Mouse (Mus musculus): ENCODE measurements around the gene Msgn1. TPM values are rescaled to one million over a fixed set of nuclear protein-coding genes. Genes with fewer than 3 reads are reported as not detected.

Gene Msgn1
- polyA plus RNA-seq (2014; fragmentation: Nextera tagmentation; extraction: Ambion mirVana): not detected in 2 replicates

DNA sequence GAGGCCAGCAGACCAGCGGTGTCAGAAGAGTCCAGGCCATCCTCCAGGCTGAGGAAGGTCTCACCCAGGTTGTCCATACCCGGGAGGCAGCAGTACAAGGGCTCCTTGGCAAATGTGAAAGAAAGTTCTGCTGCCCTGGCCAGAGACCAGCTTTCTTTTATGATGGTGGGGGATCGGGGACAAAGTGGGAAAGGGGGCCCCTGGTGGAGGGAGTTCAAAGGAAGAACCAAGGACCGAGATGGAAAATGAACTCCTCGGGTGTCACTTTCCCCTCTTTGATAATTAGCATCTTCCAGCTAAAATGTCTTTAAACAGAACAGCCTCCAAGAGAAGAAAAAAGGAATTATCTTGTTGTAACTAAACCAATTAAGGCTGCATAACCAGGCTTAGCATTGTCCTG lies at the start of gene Msgn1:
Gene Msgn1, minus strand, starts transcription at position 101 of the 400 bp plus-strand sequence.
- H3K27me3 ChIP-seq (replicated peaks; ENCODE audit: control insufficient read depth, insufficient read depth, low read length): no peaks in the 10 kb centered on the region
- no peak for DNase-seq (ENCODE audit: low spot score)
- H3K4me2 ChIP-seq (ENCODE audit: low read length): no peak within 1 kb of the TSS
- H3K4me1 ChIP-seq (ENCODE audit: control insufficient read depth, insufficient read depth, low read length): peaks cover 4% of the 10 kb centered on the region; the same call in 1 of the 2 replicates
- WGBS: 22% methylated on average over 5 of the region's 5 CpGs
- no peak within 1 kb of the TSS for H3K4me3 ChIP-seq (ENCODE audit: low read depth, low read length)
- no peak within 1 kb of the TSS for H3K27ac ChIP-seq (ENCODE audit: low read depth, low read length)
- 0 out of 2 replicates have a peak, but pooled peaks have one; percentile 15 for ATAC-seq
- no peaks in the 10 kb centered on the region for H3K9me3 ChIP-seq (replicated peaks; ENCODE audit: control insufficient read depth, low read length)
- no peaks in the 10 kb centered on the region for H3K36me3 ChIP-seq (ENCODE audit: control insufficient read depth, insufficient read depth, low read length)
- H3K9ac ChIP-seq (ENCODE audit: low read length): no peak within 1 kb of the TSS

DNA sequence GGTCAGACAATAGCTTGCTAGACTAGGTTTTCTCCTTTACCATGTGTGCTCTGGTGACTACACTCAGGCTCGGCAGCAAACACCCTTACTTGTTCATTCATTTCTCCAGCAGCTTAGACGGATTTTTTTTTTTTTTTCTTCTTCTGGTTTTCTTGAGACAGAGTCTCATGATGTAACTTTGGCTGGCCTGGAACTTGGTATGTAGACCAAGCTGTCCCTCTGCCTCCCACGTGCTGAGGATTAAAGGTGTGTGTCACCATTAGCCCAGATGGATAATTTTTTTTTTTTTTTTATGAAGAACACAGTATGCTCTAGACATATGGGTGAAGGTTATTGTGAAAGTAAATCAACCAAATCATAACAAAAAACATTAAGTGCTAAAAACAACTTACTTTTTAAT lies 41.5 kb upstream of the Msgn1 start:
- DNase-seq (ENCODE audit: low spot score) (no peak), ATAC-seq (no peak)
- H3K9ac ChIP-seq (ENCODE audit: low read length): no peak overlapping the region
- no peak overlapping the region for H3K27ac ChIP-seq (ENCODE audit: low read depth, low read length)
- H3K4me1 ChIP-seq (ENCODE audit: control insufficient read depth, insufficient read depth, low read length): no peaks in the 10 kb centered on the region
- H3K4me2 ChIP-seq (ENCODE audit: low read length): no peak overlapping the region
- peaks cover 7% of the 10 kb centered on the region for H3K36me3 ChIP-seq (ENCODE audit: control insufficient read depth, insufficient read depth, low read length)
- no peaks in the 10 kb centered on the region for H3K27me3 ChIP-seq (replicated peaks; ENCODE audit: control insufficient read depth, insufficient read depth, low read length)
- 77% methylated on average over 3 of the region's 3 CpGs for WGBS
- H3K4me3 ChIP-seq (ENCODE audit: low read depth, low read length): no peak overlapping the region
- no peaks in the 10 kb centered on the region for H3K9me3 ChIP-seq (replicated peaks; ENCODE audit: control insufficient read depth, low read length)

DNA sequence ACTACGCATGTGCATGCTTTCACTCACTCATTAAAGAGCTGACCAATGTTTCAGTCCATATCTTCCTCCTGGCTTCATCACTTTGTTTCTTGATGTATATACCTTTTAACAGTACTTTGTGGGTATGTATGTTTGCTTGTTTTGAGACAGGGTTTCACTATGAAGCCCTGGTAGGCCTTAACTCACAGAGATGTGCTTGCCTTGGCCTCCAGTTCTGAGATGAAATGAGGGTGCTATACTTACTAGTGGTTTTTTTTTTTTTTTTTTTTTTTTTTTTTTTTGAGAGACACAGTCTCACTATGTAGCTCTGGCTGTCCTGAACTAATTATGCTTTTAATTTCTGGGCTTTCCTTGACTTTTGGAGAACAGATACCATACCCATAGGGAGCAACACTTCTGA lies 38.7 kb upstream of the Msgn1 start:
- no peak overlapping the region for H3K4me2 ChIP-seq (ENCODE audit: low read length)
- ATAC-seq: no peak
- no peaks in the 10 kb centered on the region for H3K27me3 ChIP-seq (replicated peaks; ENCODE audit: control insufficient read depth, insufficient read depth, low read length)
- H3K4me3 ChIP-seq (ENCODE audit: low read depth, low read length): no peak overlapping the region
- H3K4me1 ChIP-seq (ENCODE audit: control insufficient read depth, insufficient read depth, low read length): no peaks in the 10 kb centered on the region
- no peaks in the 10 kb centered on the region for H3K9me3 ChIP-seq (replicated peaks; ENCODE audit: control insufficient read depth, low read length)
- no peak overlapping the region for H3K9ac ChIP-seq (ENCODE audit: low read length)
- peaks cover 12% of the 10 kb centered on the region for H3K36me3 ChIP-seq (ENCODE audit: control insufficient read depth, insufficient read depth, low read length)
- DNase-seq (ENCODE audit: low spot score): no peak
- WGBS: 95% methylated on average over 1 of the region's 1 CpGs
- no peak overlapping the region for H3K27ac ChIP-seq (ENCODE audit: low read depth, low read length)

DNA sequence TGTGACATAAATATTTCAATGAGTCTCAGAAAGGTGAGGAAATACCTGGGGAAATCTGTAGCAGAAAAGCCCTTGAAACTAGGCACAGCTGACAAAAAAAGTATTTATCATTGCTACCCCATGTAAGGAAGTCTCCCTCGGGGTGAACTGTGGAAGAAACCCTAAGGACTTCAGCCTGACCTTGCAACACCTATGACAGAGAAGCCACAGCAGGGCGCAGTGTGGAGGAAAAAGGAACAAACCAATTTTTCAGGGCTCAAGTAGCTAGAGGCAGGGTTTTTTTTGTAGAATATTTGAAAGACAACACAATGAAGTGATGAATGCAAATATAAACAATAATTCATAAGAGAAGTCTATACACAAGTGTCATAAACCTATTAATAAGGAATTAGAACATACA lies 27.2 kb upstream of the Msgn1 start:
- Histone ChIP-seq H3K4me1 (ENCODE audit: control insufficient read depth, insufficient read depth, low read length) (no peaks in the 10 kb centered on the region), H3K9ac (ENCODE audit: low read length) (no peak overlapping the region), H3K4me2 (ENCODE audit: low read length) (no peak overlapping the region), H3K27ac (ENCODE audit: low read depth, low read length) (no peak overlapping the region), H3K36me3 (ENCODE audit: control insufficient read depth, insufficient read depth, low read length) (0 out of 2 replicates have a peak, but pooled peaks cover 2% of the 10 kb centered on the region), H3K27me3 (replicated peaks; ENCODE audit: control insufficient read depth, insufficient read depth, low read length) (no peaks in the 10 kb centered on the region), H3K4me3 (ENCODE audit: low read depth, low read length) (no peak overlapping the region), H3K9me3 (replicated peaks; ENCODE audit: control insufficient read depth, low read length) (no peaks in the 10 kb centered on the region)
- no peak for DNase-seq (ENCODE audit: low spot score)
- no peak for ATAC-seq
- WGBS: 80% methylated on average over 2 of the region's 2 CpGs

DNA sequence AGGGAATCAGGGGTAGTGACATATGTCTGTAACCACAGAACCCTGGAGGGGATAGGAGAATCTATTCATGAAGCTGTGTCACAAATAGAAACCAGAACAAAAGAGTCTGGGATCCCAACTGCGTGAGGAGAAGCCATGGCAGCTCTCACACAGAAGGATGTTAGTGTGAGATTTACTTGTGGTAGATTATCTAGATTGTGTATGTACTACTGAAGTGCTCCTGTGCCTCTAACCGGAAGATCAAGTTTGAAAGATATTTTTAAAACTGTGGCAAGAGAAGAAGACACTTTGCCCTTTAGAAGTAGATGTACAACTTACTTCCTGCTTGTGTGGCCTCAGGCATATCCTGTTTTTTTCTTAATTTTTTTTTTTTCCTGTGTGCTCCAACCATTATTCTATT lies 21.5 kb upstream of the Msgn1 start:
- no peaks in the 10 kb centered on the region for H3K36me3 ChIP-seq (ENCODE audit: control insufficient read depth, insufficient read depth, low read length)
- H3K9ac ChIP-seq (ENCODE audit: low read length): no peak overlapping the region
- no peak for ATAC-seq
- no peak overlapping the region for H3K4me2 ChIP-seq (ENCODE audit: low read length)
- no peaks in the 10 kb centered on the region for H3K27me3 ChIP-seq (replicated peaks; ENCODE audit: control insufficient read depth, insufficient read depth, low read length)
- H3K27ac ChIP-seq (ENCODE audit: low read depth, low read length): no peak overlapping the region
- no peak overlapping the region for H3K4me3 ChIP-seq (ENCODE audit: low read depth, low read length)
- H3K9me3 ChIP-seq (replicated peaks; ENCODE audit: control insufficient read depth, low read length): no peaks in the 10 kb centered on the region
- 84% methylated on average over 2 of the region's 2 CpGs for WGBS
- H3K4me1 ChIP-seq (ENCODE audit: control insufficient read depth, insufficient read depth, low read length): no peaks in the 10 kb centered on the region
- DNase-seq (ENCODE audit: low spot score): no peak

DNA sequence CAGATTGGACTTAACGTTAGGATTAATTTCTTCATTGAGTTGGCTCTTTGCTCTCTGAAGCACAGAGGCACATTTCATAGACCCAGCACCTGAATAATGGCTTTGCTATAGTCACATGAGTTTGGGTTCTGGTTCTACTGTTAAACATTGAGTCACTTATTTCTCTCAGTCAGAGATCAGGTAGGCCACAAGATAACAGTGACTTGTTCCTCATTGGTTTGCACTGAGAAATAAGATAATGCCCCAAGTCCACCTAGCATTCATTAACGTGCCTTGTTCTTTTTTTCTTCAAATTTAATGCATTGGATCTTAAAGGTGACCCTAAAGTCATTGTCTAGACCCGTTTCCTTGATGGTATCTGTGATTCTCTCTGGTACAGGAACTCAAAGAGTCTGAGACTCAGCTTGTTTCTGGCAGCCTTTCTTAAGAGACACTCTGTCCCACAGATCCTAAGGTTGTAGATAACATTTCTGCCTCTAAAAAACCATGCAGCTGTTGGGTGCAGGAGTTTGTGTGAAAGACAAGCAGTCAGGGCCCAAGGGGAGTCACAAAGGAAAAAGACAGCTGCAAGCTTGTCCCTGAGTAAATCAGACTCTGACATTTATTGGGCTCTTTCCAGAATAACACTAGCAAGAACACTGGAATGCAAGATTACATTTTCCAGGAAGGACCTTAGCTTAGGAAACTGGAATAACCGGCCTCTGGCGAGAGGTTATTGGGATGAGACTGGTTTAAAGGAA lies 17.9 kb upstream of the Msgn1 start:
- H3K27me3 ChIP-seq (replicated peaks; ENCODE audit: control insufficient read depth, insufficient read depth, low read length): no peaks in the 10 kb centered on the region
- H3K4me3 ChIP-seq (ENCODE audit: low read depth, low read length): no peak overlapping the region
- H3K4me2 ChIP-seq (ENCODE audit: low read length): no peak overlapping the region
- no peaks in the 10 kb centered on the region for H3K36me3 ChIP-seq (ENCODE audit: control insufficient read depth, insufficient read depth, low read length)
- no peak overlapping the region for H3K9ac ChIP-seq (ENCODE audit: low read length)
- no peak overlapping the region for H3K27ac ChIP-seq (ENCODE audit: low read depth, low read length)
- WGBS: 83% methylated on average over 5 of the region's 5 CpGs
- no peaks in the 10 kb centered on the region; the same call in 1 of the 2 replicates for H3K4me1 ChIP-seq (ENCODE audit: control insufficient read depth, insufficient read depth, low read length)
- DNase-seq (ENCODE audit: low spot score): no peak
- no peak for ATAC-seq
- no peaks in the 10 kb centered on the region for H3K9me3 ChIP-seq (replicated peaks; ENCODE audit: control insufficient read depth, low read length)

DNA sequence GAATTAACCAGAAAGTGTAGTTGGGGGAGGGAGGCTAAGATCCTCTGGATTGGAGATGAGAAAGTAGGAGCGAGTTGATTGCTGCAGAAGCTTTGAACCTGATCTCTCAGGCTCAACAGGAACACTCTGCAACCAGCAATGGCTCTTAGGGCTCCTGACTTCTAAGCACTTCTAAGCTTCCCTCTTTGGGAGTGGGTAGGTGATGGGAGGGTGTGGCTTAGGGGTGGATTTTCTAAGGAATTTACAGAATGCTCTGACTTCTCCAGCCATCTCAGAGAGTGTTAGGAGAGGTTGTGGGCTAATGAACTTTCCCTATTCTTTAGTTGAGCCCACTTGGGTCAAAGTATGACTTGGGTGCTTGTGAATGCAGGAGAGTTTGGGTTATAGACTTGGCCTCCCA lies 17.4 kb upstream of the Msgn1 start:
- H3K27me3 ChIP-seq (replicated peaks; ENCODE audit: control insufficient read depth, insufficient read depth, low read length): no peaks in the 10 kb centered on the region
- H3K27ac ChIP-seq (ENCODE audit: low read depth, low read length): no peak overlapping the region
- no peak overlapping the region for H3K9ac ChIP-seq (ENCODE audit: low read length)
- H3K9me3 ChIP-seq (replicated peaks; ENCODE audit: control insufficient read depth, low read length): no peaks in the 10 kb centered on the region
- WGBS: 30% methylated on average over 1 of the region's 1 CpGs
- ATAC-seq (no peak), DNase-seq (ENCODE audit: low spot score) (no peak)
- no peaks in the 10 kb centered on the region for H3K36me3 ChIP-seq (ENCODE audit: control insufficient read depth, insufficient read depth, low read length)
- no peak overlapping the region for H3K4me2 ChIP-seq (ENCODE audit: low read length)
- H3K4me3 ChIP-seq (ENCODE audit: low read depth, low read length): no peak overlapping the region
- no peaks in the 10 kb centered on the region; the same call in 1 of the 2 replicates for H3K4me1 ChIP-seq (ENCODE audit: control insufficient read depth, insufficient read depth, low read length)

DNA sequence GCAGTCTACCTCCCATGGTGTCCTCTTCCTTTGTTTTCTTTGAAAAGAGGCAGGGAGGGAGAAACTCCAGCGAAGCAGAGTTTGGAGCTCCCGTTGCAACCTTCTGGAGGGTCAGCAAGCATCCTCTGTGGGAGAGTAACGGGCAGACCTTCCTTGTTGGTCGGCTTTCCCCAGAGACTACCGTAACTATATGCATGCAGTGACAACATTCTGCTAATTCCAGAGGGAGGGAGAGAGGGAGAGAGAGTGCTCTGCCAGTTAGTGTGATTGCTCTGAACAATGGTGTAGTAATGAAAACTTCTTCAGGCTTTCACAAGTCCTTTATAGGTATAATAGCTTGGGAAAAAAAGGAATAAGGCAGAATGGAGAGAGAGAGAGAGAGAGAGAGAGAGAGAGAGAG lies 15.9 kb upstream of the Msgn1 start:
- H3K4me3 ChIP-seq (ENCODE audit: low read depth, low read length): no peak overlapping the region
- no peaks in the 10 kb centered on the region for H3K9me3 ChIP-seq (replicated peaks; ENCODE audit: control insufficient read depth, low read length)
- no peak overlapping the region for H3K9ac ChIP-seq (ENCODE audit: low read length)
- DNase-seq (ENCODE audit: low spot score): no peak
- no peak overlapping the region for H3K4me2 ChIP-seq (ENCODE audit: low read length)
- ATAC-seq: no peak
- no peaks in the 10 kb centered on the region; the same call in 1 of the 2 replicates for H3K4me1 ChIP-seq (ENCODE audit: control insufficient read depth, insufficient read depth, low read length)
- H3K36me3 ChIP-seq (ENCODE audit: control insufficient read depth, insufficient read depth, low read length): no peaks in the 10 kb centered on the region
- H3K27ac ChIP-seq (ENCODE audit: low read depth, low read length): no peak overlapping the region
- H3K27me3 ChIP-seq (replicated peaks; ENCODE audit: control insufficient read depth, insufficient read depth, low read length): no peaks in the 10 kb centered on the region
- WGBS: 11% methylated on average over 5 of the region's 5 CpGs

DNA sequence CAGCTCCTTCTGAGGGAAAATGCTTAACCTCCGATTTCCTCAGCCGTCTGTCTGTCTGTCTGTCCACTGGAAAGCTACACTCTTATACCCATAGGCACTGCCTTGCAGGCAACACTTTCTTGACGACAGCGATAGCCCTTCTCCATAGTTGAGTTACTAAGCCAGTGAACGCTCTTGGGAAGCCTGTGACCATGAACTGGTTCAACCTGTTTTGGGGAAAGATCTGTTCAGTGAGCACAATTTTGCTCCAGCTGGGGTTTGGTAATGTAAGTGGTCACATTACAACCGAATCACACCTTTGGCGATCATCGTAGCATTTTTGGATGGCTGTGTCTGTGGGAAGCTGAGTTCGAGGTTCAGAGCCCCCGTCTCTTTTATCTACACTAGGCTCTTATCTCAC lies 14.3 kb upstream of the Msgn1 start:
- Histone ChIP-seq H3K27ac (ENCODE audit: low read depth, low read length) (no peak overlapping the region), H3K4me2 (ENCODE audit: low read length) (no peak overlapping the region), H3K27me3 (replicated peaks; ENCODE audit: control insufficient read depth, insufficient read depth, low read length) (no peaks in the 10 kb centered on the region), H3K36me3 (ENCODE audit: control insufficient read depth, insufficient read depth, low read length) (no peaks in the 10 kb centered on the region), H3K9ac (ENCODE audit: low read length) (no peak overlapping the region), H3K4me3 (ENCODE audit: low read depth, low read length) (no peak overlapping the region), H3K4me1 (ENCODE audit: control insufficient read depth, insufficient read depth, low read length) (no peaks in the 10 kb centered on the region; the same call in 1 of the 2 replicates), H3K9me3 (replicated peaks; ENCODE audit: control insufficient read depth, low read length) (no peaks in the 10 kb centered on the region)
- no peak for DNase-seq (ENCODE audit: low spot score)
- whole genome bisulfite sequencing: 96% methylated on average over 10 of the region's 10 CpGs
- ATAC-seq: no peak
